Mouse (Mus musculus) hindbrain, postnatal 0 days (tissue): ENCODE data around the gene Abcc8. TPM values are rescaled to one million over a fixed set of nuclear protein-coding genes. Genes with fewer than 3 reads are reported as not detected.

Experiments
- ATAC-seq: fragments of 200-750 bp; cut with Nextera tagmentation; 2 replicates; pipeline ENCODE4 v1.8.0; 2017; ENCODE audit warnings: mild to moderate bottlenecking, moderate TSS enrichment, moderate library complexity
- DNase-seq: peaks from one replicate; pipeline ENCODE4 v3.0.0-alpha.2; 2015; ENCODE audit warnings: low spot score
- H3K27ac ChIP-seq: fragments of 300-500 bp; sonication (generic); 2 replicates; pipeline ENCODE4 v1.5.1; 2014; ENCODE audit warnings: mild to moderate bottlenecking
- H3K27me3 ChIP-seq: fragments of 300-500 bp; sonication (generic); 2 replicates; pipeline ENCODE4 v1.6.1; 2014; ENCODE audit warnings: low read length, mixed read lengths; ENCODE audit not compliant: insufficient read depth
- H3K36me3 ChIP-seq: fragments of 300-500 bp; sonication (generic); 2 replicates; pipeline ENCODE4 v1.6.1; 2014; ENCODE audit warnings: low read length, mixed read lengths; ENCODE audit not compliant: insufficient read depth
- H3K4me1 ChIP-seq: fragments of 300-500 bp; sonication (generic); 2 replicates; pipeline ENCODE4 v1.6.1; 2014; ENCODE audit warnings: antibody characterized with exemption, low read length, mixed read lengths; ENCODE audit not compliant: insufficient read depth
- H3K4me2 ChIP-seq: fragments of 300-500 bp; sonication (generic); 2 replicates; pipeline ENCODE4 v1.6.1; 2014; ENCODE audit warnings: low read depth, mild to moderate bottlenecking, low read length, moderate library complexity, mixed read lengths
- H3K4me3 ChIP-seq: fragments of 300-500 bp; sonication (generic); 2 replicates; pipeline ENCODE4 v1.5.1; 2014; ENCODE audit warnings: low read length
- H3K9ac ChIP-seq: fragments of 300-500 bp; sonication (generic); replicated peaks from 2 replicates; pipeline ENCODE4 v1.6.1; 2014; ENCODE audit warnings: mild to moderate bottlenecking, low read length, moderate library complexity, mixed read lengths
- H3K9me3 ChIP-seq: fragments of 300-500 bp; sonication (generic); 2 replicates; pipeline ENCODE4 v1.6.1; 2016; ENCODE audit warnings: low read length, mixed read lengths
- CTCF ChIP-seq: IDR thresholded peaks from 2 replicates; pipeline ENCODE4 v1.5.1; 2016; ENCODE audit warnings: antibody characterized with exemption, control low read depth, low read depth
- WGBS: fragments of 180-500 bp; shearing (Covaris S2); extraction: QIAGEN DNeasy Blood & Tissue Kit; methylation state at CpG from one replicate; pipeline ENCODE4 v1.1.7; 2014; 5-methylcytosine and 5-hydroxymethylcytosine counted together
- polyA plus RNA-seq: library from polyadenylated mRNA; unstranded; fragments of >200 nt; fragmentation: Nextera tagmentation; extraction: Ambion mirVana; gene quantifications from 2 replicates; pipeline ENCODE4 v1.2.1, GENCODE M21; 2015
- total RNA-seq: library from RNA; depleted of rRNA; stranded (reverse); fragments of >200 nt; gene quantifications from 2 replicates; pipeline ENCODE4 v1.2.3, GENCODE M21; 2014

Gene Abcc8
- total and polyA plus RNA-seq, 2 experiments from 2014 or later, result 11.2 to 29.8 TPM

DNA sequence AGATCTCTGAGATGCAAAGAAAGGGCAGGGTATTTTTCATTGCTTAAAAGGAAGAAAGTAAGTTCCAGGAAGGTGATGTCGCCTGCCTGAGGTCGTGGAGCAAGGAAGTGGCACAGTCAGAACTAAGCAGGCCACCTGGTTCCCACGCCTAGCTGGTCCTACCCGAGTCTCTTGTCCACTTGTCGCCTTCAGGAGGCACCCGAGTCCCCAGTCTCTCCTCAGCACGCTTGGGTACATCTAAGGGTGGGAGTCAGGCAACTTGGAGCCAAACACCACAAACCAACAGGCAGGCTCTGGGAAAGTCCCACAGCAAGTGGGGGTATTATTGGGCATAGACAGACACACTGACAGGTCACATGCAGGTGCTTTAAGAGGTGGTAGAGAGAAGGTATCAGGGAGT, 49.1 kb downstream of the Abcc8 start:
- ATAC-seq, result no peak
- Histone ChIP-seq H3K4me3 (no peak overlapping the region), H3K27ac (no peak overlapping the region), H3K9me3 (no peaks in the 10 kb centered on the region), H3K4me1 (no peaks in the 10 kb centered on the region), H3K36me3 (no peaks in the 10 kb centered on the region), H3K27me3 (no peaks in the 10 kb centered on the region), H3K9ac (no peak overlapping the region), H3K4me2 (no peak overlapping the region)
- WGBS, result 72% methylated on average over 7 of the region's 7 CpGs
- no peak for DNase-seq
- no peak for TF ChIP-seq CTCF

DNA sequence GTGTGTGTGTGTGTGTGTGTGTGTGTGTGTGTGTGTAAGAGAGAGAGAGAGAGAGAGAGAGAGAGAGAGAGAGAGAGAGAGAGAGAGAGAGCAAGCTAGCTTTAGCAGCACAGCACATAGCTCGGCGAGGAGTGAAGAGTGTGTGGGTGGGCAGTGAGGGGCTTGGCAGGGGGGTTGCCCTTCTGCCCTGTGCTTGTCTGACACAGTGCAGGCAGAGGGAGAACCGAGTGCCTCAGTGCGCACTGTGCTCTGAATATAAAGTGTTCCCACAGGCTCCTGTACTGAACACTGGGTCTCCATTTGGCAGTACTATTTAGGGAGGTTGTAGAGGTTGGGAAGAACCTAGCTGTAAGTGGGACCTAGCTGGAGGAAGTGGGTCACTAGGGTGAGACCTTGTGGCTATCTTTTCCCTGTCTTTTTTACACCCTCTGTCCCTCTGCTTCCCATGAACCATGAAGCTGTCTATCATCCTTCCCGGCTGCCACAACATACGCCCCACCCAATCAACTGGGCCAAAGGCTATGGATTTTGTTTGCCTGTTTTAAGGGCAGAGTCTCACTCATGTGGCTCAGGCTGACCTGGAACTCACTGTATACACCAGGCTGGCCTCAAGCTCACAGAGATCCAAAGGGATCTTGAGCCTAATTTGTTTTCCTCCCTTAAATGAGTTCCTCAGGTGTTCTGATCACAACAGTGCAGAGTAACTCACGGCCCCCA, 50.2 kb downstream of the Abcc8 start:
- Histone ChIP-seq H3K4me2 (no peak overlapping the region), H3K36me3 (no peaks in the 10 kb centered on the region), H3K27me3 (no peaks in the 10 kb centered on the region), H3K4me1 (no peaks in the 10 kb centered on the region), H3K9me3 (no peaks in the 10 kb centered on the region), H3K4me3 (no peak overlapping the region), H3K9ac (no peak overlapping the region), H3K27ac (no peak overlapping the region)
- WGBS, result 40% methylated on average over 7 of the region's 7 CpGs
- no peak for TF ChIP-seq CTCF
- DNase-seq (no peak), ATAC-seq (peak; percentile 53)

DNA sequence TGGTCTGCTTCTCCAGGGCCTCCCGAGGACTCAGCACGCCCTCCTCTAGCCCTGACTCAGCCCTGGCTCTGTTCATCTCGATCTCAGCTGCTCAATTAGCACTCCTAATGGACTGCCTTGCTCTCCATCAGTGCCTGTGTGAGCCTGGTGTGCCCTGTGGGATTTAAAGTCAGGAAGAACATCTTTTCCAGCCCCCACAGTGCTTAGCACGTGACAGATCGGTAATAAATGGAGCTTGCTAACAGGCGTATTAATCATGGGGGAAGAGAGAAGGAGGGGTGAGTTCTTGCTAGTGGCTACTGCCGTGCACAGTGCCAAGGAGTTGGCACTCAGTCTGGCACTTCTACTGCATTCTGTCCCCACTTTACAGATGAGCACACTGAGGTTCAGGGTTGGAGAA, 51.6 kb downstream of the Abcc8 start:
- H3K9ac ChIP-seq, result no peak overlapping the region
- H3K9me3 ChIP-seq, result no peaks in the 10 kb centered on the region
- H3K27me3 ChIP-seq, result no peaks in the 10 kb centered on the region
- 18% methylated on average over 7 of the region's 7 CpGs for WGBS
- H3K4me2 ChIP-seq, result no peak overlapping the region
- no peak overlapping the region for H3K27ac ChIP-seq
- DNase-seq (peak; percentile 58), ATAC-seq (peak; percentile 41)
- H3K4me3 ChIP-seq, result no peak overlapping the region
- H3K36me3 ChIP-seq, result no peaks in the 10 kb centered on the region
- TF ChIP-seq CTCF, result no peak
- H3K4me1 ChIP-seq, result no peaks in the 10 kb centered on the region

DNA sequence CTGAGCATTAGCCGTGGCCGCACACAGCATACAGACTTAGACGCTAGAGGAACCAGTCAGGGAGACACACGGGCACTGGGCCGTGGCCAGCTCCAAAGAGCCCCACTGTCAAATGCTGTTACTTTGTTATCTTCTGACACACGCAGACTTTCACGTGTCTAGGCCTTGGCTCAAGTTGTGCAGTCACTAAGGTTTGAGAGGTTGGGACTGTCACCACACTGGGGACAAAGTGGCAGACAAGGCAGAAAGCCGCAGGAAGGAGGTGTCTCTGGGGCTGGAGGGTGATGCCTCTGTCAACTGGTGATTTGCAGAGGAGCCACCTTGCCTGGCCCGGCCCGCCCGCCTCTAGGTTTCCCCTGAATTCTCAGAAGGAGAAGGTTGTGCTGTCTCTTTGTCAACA, 54.5 kb downstream of the Abcc8 start:
- H3K36me3 ChIP-seq, result no peaks in the 10 kb centered on the region
- no peaks in the 10 kb centered on the region for H3K27me3 ChIP-seq
- ATAC-seq (no peak), DNase-seq (no peak)
- TF ChIP-seq CTCF, result no peak
- no peak overlapping the region for H3K27ac ChIP-seq
- H3K9me3 ChIP-seq, result no peaks in the 10 kb centered on the region; the same call in 1 of the 2 replicates
- no peak overlapping the region for H3K4me2 ChIP-seq
- no peak overlapping the region for H3K4me3 ChIP-seq
- WGBS, result 67% methylated on average over 11 of the region's 11 CpGs
- H3K4me1 ChIP-seq, result no peaks in the 10 kb centered on the region
- no peak overlapping the region for H3K9ac ChIP-seq

DNA sequence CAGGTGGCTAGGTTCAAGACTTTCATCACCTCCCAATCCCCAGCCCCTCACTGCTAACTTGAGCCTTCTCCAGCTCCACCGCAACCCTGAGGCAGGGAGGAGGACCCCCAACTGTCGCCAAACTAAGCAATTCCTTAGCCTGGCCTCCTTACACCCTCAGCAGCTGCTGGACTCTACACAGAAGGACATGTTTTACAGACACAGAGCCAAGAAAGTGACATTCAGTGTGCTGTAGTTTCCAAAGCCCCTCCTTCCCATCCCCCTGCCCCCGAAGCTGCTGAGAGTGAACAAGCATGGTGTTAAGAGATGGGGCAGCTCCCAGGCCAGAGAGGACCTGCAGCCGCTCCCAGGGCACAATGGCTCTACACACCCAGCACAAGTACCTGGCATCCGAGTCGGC, 55.4 kb downstream of the Abcc8 start:
- WGBS, result 39% methylated on average over 6 of the region's 6 CpGs
- ATAC-seq (0 out of 2 replicates have a peak, but pooled peaks have one; percentile 38), DNase-seq (peak; percentile 52)
- H3K4me3 ChIP-seq, result no peak overlapping the region
- H3K27ac ChIP-seq, result no peak overlapping the region
- no peak overlapping the region for H3K4me2 ChIP-seq
- H3K9me3 ChIP-seq, result no peaks in the 10 kb centered on the region; the same call in 1 of the 2 replicates
- TF ChIP-seq CTCF, result no peak
- H3K9ac ChIP-seq, result no peak overlapping the region
- H3K36me3 ChIP-seq, result no peaks in the 10 kb centered on the region
- no peaks in the 10 kb centered on the region for H3K4me1 ChIP-seq
- H3K27me3 ChIP-seq, result no peaks in the 10 kb centered on the region

DNA sequence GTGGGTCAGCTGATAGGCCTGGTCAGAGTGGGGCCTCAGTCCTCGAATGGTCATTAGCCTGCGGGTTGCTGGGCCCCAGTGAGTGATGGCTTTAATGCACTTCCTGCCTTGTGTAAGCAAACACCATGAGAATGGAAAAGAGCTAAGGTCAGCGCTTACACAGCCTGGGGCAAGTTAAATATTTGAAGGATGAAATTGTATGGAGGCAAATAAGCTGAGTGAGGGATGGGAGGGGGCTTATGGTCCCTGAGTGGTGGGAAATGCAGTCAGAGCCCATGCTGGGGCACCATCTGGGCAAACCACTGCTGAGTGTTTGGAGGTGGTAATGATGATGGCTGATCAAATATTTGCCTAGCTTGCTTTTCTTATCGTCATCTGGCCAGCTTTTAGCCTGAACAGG, 56.9 kb downstream of the Abcc8 start:
- DNase-seq (no peak), ATAC-seq (no peak)
- no peak for TF ChIP-seq CTCF
- H3K4me2 ChIP-seq, result no peak overlapping the region
- WGBS, result 49% methylated on average over 4 of the region's 4 CpGs
- no peak overlapping the region for H3K9ac ChIP-seq
- no peaks in the 10 kb centered on the region for H3K27me3 ChIP-seq
- no peak overlapping the region for H3K27ac ChIP-seq
- H3K4me3 ChIP-seq, result no peak overlapping the region
- H3K4me1 ChIP-seq, result no peaks in the 10 kb centered on the region
- H3K9me3 ChIP-seq, result no peaks in the 10 kb centered on the region; the same call in 1 of the 2 replicates
- H3K36me3 ChIP-seq, result no peaks in the 10 kb centered on the region

DNA sequence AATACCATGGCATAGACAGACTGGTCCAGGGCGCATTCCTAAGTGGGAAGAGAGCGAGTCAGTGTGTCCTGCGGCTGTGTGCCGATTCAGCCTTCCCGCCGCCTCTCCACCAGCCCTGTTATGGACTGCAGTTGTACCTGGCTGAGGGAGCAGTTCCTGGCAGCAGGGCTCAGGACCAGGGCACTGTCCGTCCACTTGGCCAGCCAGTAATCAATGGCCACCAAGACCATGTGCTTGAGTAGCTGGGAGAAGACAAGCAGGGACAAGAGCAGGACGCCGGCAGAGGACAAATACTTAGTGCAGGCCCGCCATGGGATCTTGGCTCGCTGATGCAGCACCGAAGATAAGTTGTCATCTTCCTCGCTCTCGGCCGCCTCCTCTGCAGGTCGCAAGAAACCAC, 62.8 kb downstream of the Abcc8 start:
- 95% methylated on average over 16 of the region's 16 CpGs for WGBS

More for the DNA sequence above, 62.8 kb downstream of the Abcc8 start:
- no peak overlapping the region for H3K4me2 ChIP-seq
- no peak overlapping the region for H3K4me3 ChIP-seq
- no peaks in the 10 kb centered on the region; the same call in 1 of the 2 replicates for H3K9me3 ChIP-seq
- no peaks in the 10 kb centered on the region for H3K27me3 ChIP-seq
- DNase-seq (no peak), ATAC-seq (no peak)
- no peak overlapping the region for H3K27ac ChIP-seq
- H3K36me3 ChIP-seq, result no peaks in the 10 kb centered on the region
- no peak overlapping the region for H3K9ac ChIP-seq
- no peak for TF ChIP-seq CTCF
- H3K4me1 ChIP-seq, result peaks cover 12% of the 10 kb centered on the region; the same call in 1 of the 2 replicates
